Mouse (Mus musculus): ENCODE data around the gene Rfx4. TPM values are rescaled to one million over a fixed set of nuclear protein-coding genes. Genes with fewer than 3 reads are reported as not detected.

Gene Rfx4
- polyA plus RNA-seq, 1 experiment from 2014 or later, result 0.06 TPM

- H3K4me1 ChIP-seq (replicated peaks; ENCODE audit: control insufficient read depth, insufficient read depth, low read length), result peaks cover 16% of the 10 kb centered on the region
- peak overlapping the region; percentile 84 for H3K4me3 ChIP-seq (ENCODE audit: low read length)
- peak overlapping the region; percentile 97 for H3K27ac ChIP-seq (ENCODE audit: low read length)
- ATAC-seq (ENCODE audit: low read depth), result 0 out of 2 replicates have a peak, but pooled peaks have one; percentile 13
- peak overlapping the region; percentile 92 for H3K4me2 ChIP-seq (ENCODE audit: low read depth, low read length)
- peak overlapping the region; percentile 81 for H3K9ac ChIP-seq (ENCODE audit: low read length)
- no peaks in the 10 kb centered on the region for H3K9me3 ChIP-seq (ENCODE audit: control insufficient read depth, low read length)
- no peaks in the 10 kb centered on the region for H3K36me3 ChIP-seq (ENCODE audit: control insufficient read depth, insufficient read depth, low read length)
- under 1% methylated on average over 23 of the region's 27 CpGs for whole genome bisulfite sequencing
- H3K27me3 ChIP-seq (ENCODE audit: control insufficient read depth, insufficient read depth, low read depth, low read length), result no peaks in the 10 kb centered on the region
Measured at GRCm38 (mm10) chr10:84917731-84918095, 161.9 kb downstream of the Rfx4 start.

- Histone ChIP-seq H3K9ac (ENCODE audit: low read length) (no peak overlapping the region), H3K4me2 (ENCODE audit: low read depth, low read length) (no peak overlapping the region), H3K27me3 (ENCODE audit: control insufficient read depth, insufficient read depth, low read depth, low read length) (no peaks in the 10 kb centered on the region), H3K9me3 (ENCODE audit: control insufficient read depth, low read length) (no peaks in the 10 kb centered on the region), H3K36me3 (ENCODE audit: control insufficient read depth, insufficient read depth, low read length) (0 out of 2 replicates have a peak, but pooled peaks cover 2% of the 10 kb centered on the region), H3K4me3 (ENCODE audit: low read length) (no peak overlapping the region), H3K27ac (ENCODE audit: low read length) (no peak overlapping the region), H3K4me1 (replicated peaks; ENCODE audit: control insufficient read depth, insufficient read depth, low read length) (no peaks in the 10 kb centered on the region)
- no peak for ATAC-seq (ENCODE audit: low read depth)
- WGBS, result 65% methylated on average over 7 of the region's 7 CpGs
Measured at GRCm38 (mm10) chr10:84926336-84926735, 170.5 kb downstream of the Rfx4 start.

GRCm38 (mm10) chr10:84926885-84927284, 171.0 kb downstream of the Rfx4 start:
- Histone ChIP-seq H3K36me3 (ENCODE audit: control insufficient read depth, insufficient read depth, low read length) (0 out of 2 replicates have a peak, but pooled peaks cover 2% of the 10 kb centered on the region), H3K9ac (ENCODE audit: low read length) (no peak overlapping the region), H3K9me3 (ENCODE audit: control insufficient read depth, low read length) (no peaks in the 10 kb centered on the region), H3K27ac (ENCODE audit: low read length) (no peak overlapping the region), H3K27me3 (ENCODE audit: control insufficient read depth, insufficient read depth, low read depth, low read length) (no peaks in the 10 kb centered on the region), H3K4me3 (ENCODE audit: low read length) (no peak overlapping the region), H3K4me1 (replicated peaks; ENCODE audit: control insufficient read depth, insufficient read depth, low read length) (no peaks in the 10 kb centered on the region), H3K4me2 (ENCODE audit: low read depth, low read length) (no peak overlapping the region)
- 88% methylated on average over 4 of the region's 4 CpGs for WGBS
- ATAC-seq (ENCODE audit: low read depth), result no peak

- H3K4me3 ChIP-seq (ENCODE audit: low read length), result no peak overlapping the region
- no peak overlapping the region for H3K4me2 ChIP-seq (ENCODE audit: low read depth, low read length)
- no peak for ATAC-seq (ENCODE audit: low read depth)
- peaks cover 6% of the 10 kb centered on the region; the same call in 1 of the 2 replicates for H3K4me1 ChIP-seq (replicated peaks; ENCODE audit: control insufficient read depth, insufficient read depth, low read length)
- H3K27ac ChIP-seq (ENCODE audit: low read length), result no peak overlapping the region
- H3K36me3 ChIP-seq (ENCODE audit: control insufficient read depth, insufficient read depth, low read length), result 0 out of 2 replicates have a peak, but pooled peaks cover 2% of the 10 kb centered on the region
- H3K27me3 ChIP-seq (ENCODE audit: control insufficient read depth, insufficient read depth, low read depth, low read length), result no peaks in the 10 kb centered on the region
- H3K9me3 ChIP-seq (ENCODE audit: control insufficient read depth, low read length), result no peaks in the 10 kb centered on the region
- no peak overlapping the region for H3K9ac ChIP-seq (ENCODE audit: low read length)
- 85% methylated on average over 4 of the region's 4 CpGs for WGBS
Measured at GRCm38 (mm10) chr10:84928465-84928864, 172.6 kb downstream of the Rfx4 start.

GRCm38 (mm10) chr10:84935553-84936209, 179.8 kb downstream of the Rfx4 start:
- 76% methylated on average over 7 of the region's 7 CpGs for WGBS
- Histone ChIP-seq H3K9me3 (ENCODE audit: control insufficient read depth, low read length) (no peaks in the 10 kb centered on the region), H3K4me2 (ENCODE audit: low read depth, low read length) (no peak overlapping the region), H3K4me1 (replicated peaks; ENCODE audit: control insufficient read depth, insufficient read depth, low read length) (peaks cover 6% of the 10 kb centered on the region; the same call in 1 of the 2 replicates), H3K27me3 (ENCODE audit: control insufficient read depth, insufficient read depth, low read depth, low read length) (no peaks in the 10 kb centered on the region), H3K9ac (ENCODE audit: low read length) (no peak overlapping the region), H3K4me3 (ENCODE audit: low read length) (no peak overlapping the region), H3K36me3 (ENCODE audit: control insufficient read depth, insufficient read depth, low read length) (no peaks in the 10 kb centered on the region), H3K27ac (ENCODE audit: low read length) (no peak overlapping the region)
- ATAC-seq (ENCODE audit: low read depth), result no peak

- Histone ChIP-seq H3K36me3 (ENCODE audit: control insufficient read depth, insufficient read depth, low read length) (no peaks in the 10 kb centered on the region), H3K27ac (ENCODE audit: low read length) (no peak overlapping the region), H3K4me1 (replicated peaks; ENCODE audit: control insufficient read depth, insufficient read depth, low read length) (peaks cover 6% of the 10 kb centered on the region; the same call in 1 of the 2 replicates), H3K9me3 (ENCODE audit: control insufficient read depth, low read length) (no peaks in the 10 kb centered on the region), H3K4me2 (ENCODE audit: low read depth, low read length) (no peak overlapping the region), H3K27me3 (ENCODE audit: control insufficient read depth, insufficient read depth, low read depth, low read length) (no peaks in the 10 kb centered on the region), H3K4me3 (ENCODE audit: low read length) (no peak overlapping the region), H3K9ac (ENCODE audit: low read length) (no peak overlapping the region)
- 62% methylated on average over 4 of the region's 4 CpGs for WGBS
- no peak for ATAC-seq (ENCODE audit: low read depth)
Measured at GRCm38 (mm10) chr10:84936832-84937515, 181.1 kb downstream of the Rfx4 start.

GRCm38 (mm10) chr10:84938094-84938820, 182.4 kb downstream of the Rfx4 start:
- Histone ChIP-seq H3K4me3 (ENCODE audit: low read length) (no peak overlapping the region), H3K9ac (ENCODE audit: low read length) (no peak overlapping the region), H3K4me2 (ENCODE audit: low read depth, low read length) (no peak overlapping the region), H3K27ac (ENCODE audit: low read length) (no peak overlapping the region), H3K27me3 (ENCODE audit: control insufficient read depth, insufficient read depth, low read depth, low read length) (no peaks in the 10 kb centered on the region), H3K36me3 (ENCODE audit: control insufficient read depth, insufficient read depth, low read length) (no peaks in the 10 kb centered on the region), H3K9me3 (ENCODE audit: control insufficient read depth, low read length) (no peaks in the 10 kb centered on the region), H3K4me1 (replicated peaks; ENCODE audit: control insufficient read depth, insufficient read depth, low read length) (no peaks in the 10 kb centered on the region)
- WGBS, result 69% methylated on average over 14 of the region's 14 CpGs
- ATAC-seq (ENCODE audit: low read depth), result no peak

- no peaks in the 10 kb centered on the region for H3K9me3 ChIP-seq (ENCODE audit: control insufficient read depth, low read length)
- H3K27ac ChIP-seq (ENCODE audit: low read length), result no peak overlapping the region
- H3K4me1 ChIP-seq (replicated peaks; ENCODE audit: control insufficient read depth, insufficient read depth, low read length), result no peaks in the 10 kb centered on the region
- 90% methylated on average over 5 of the region's 5 CpGs for WGBS
- H3K36me3 ChIP-seq (ENCODE audit: control insufficient read depth, insufficient read depth, low read length), result no peaks in the 10 kb centered on the region
- no peaks in the 10 kb centered on the region for H3K27me3 ChIP-seq (ENCODE audit: control insufficient read depth, insufficient read depth, low read depth, low read length)
- H3K4me2 ChIP-seq (ENCODE audit: low read depth, low read length), result no peak overlapping the region
- H3K9ac ChIP-seq (ENCODE audit: low read length), result no peak overlapping the region
- H3K4me3 ChIP-seq (ENCODE audit: low read length), result no peak overlapping the region
- no peak for ATAC-seq (ENCODE audit: low read depth)
Measured at GRCm38 (mm10) chr10:84938886-84939285, 183.0 kb downstream of the Rfx4 start.

GRCm38 (mm10) chr10:84940356-84940755, 184.5 kb downstream of the Rfx4 start:
- ATAC-seq (ENCODE audit: low read depth), result no peak
- Histone ChIP-seq H3K4me1 (replicated peaks; ENCODE audit: control insufficient read depth, insufficient read depth, low read length) (no peaks in the 10 kb centered on the region), H3K4me3 (ENCODE audit: low read length) (no peak overlapping the region), H3K4me2 (ENCODE audit: low read depth, low read length) (no peak overlapping the region), H3K27me3 (ENCODE audit: control insufficient read depth, insufficient read depth, low read depth, low read length) (no peaks in the 10 kb centered on the region), H3K9me3 (ENCODE audit: control insufficient read depth, low read length) (no peaks in the 10 kb centered on the region), H3K9ac (ENCODE audit: low read length) (no peak overlapping the region), H3K36me3 (ENCODE audit: control insufficient read depth, insufficient read depth, low read length) (no peaks in the 10 kb centered on the region), H3K27ac (ENCODE audit: low read length) (no peak overlapping the region)
- WGBS, result 70% methylated on average over 1 of the region's 1 CpGs
